Mouse (Mus musculus) kidney, postnatal 0 days (tissue): ENCODE results near the gene Cd207. TPM values are rescaled to one million over a fixed set of nuclear protein-coding genes. Genes with fewer than 3 reads are reported as not detected.

Experiments
- ATAC-seq: fragments of 200-750 bp; cut with Nextera tagmentation; replicated peaks from 2 replicates; pipeline ENCODE4 v1.8.0; 2017; ENCODE audit warnings: low read depth, moderate number of reproducible peaks, moderate TSS enrichment, moderate library complexity; ENCODE audit not compliant: low FRiP score
- DNase-seq: peaks from one replicate; pipeline ENCODE4 v3.0.0-alpha.2; 2016; ENCODE audit warnings: low spot score
- H3K27ac ChIP-seq: fragments of 300-500 bp; sonication (generic); 2 replicates; pipeline ENCODE4 v1.5.1; 2014; ENCODE audit warnings: mild to moderate bottlenecking
- H3K27me3 ChIP-seq: fragments of 300-500 bp; sonication (generic); 2 replicates; pipeline ENCODE4 v1.6.1; 2014; ENCODE audit warnings: low read length, mixed read lengths; ENCODE audit not compliant: insufficient read depth
- H3K36me3 ChIP-seq: fragments of 300-500 bp; sonication (generic); 2 replicates; pipeline ENCODE4 v1.6.1; 2014; ENCODE audit warnings: low read length, mixed read lengths; ENCODE audit not compliant: insufficient read depth
- H3K4me1 ChIP-seq: fragments of 300-500 bp; sonication (generic); replicated peaks from 2 replicates; pipeline ENCODE4 v1.6.1; 2014; ENCODE audit warnings: antibody characterized with exemption, low read length, mixed read lengths; ENCODE audit not compliant: insufficient read depth
- H3K4me2 ChIP-seq: fragments of 300-500 bp; sonication (generic); 2 replicates; pipeline ENCODE4 v1.6.1; 2014; ENCODE audit warnings: mild to moderate bottlenecking, low read length, moderate library complexity, mixed read lengths
- H3K4me3 ChIP-seq: fragments of 300-500 bp; sonication (generic); replicated peaks from 2 replicates; pipeline ENCODE4 v1.5.1; 2014; ENCODE audit warnings: low read depth, low read length
- H3K9ac ChIP-seq: fragments of 300-500 bp; sonication (generic); 2 replicates; pipeline ENCODE4 v1.6.1; 2014; ENCODE audit warnings: low read depth, low read length
- H3K9me3 ChIP-seq: fragments of 300-500 bp; sonication (generic); replicated peaks from 2 replicates; pipeline ENCODE4 v1.6.1; 2016; ENCODE audit warnings: low read length, inconsistent platforms, mixed read lengths
- CTCF ChIP-seq: IDR thresholded peaks from 2 replicates; pipeline ENCODE4 v1.5.1; 2016; ENCODE audit warnings: antibody characterized with exemption, low read depth, mild to moderate bottlenecking, moderate library complexity
- WGBS: fragments of 180-500 bp; shearing (Covaris S2); extraction: QIAGEN DNeasy Blood & Tissue Kit; methylation state at CpG from one replicate; pipeline ENCODE4 v1.1.7; 2014; 5-methylcytosine and 5-hydroxymethylcytosine counted together
- polyA plus RNA-seq: library from polyadenylated mRNA; unstranded; fragments of >200 nt; fragmentation: Nextera tagmentation; extraction: Ambion mirVana; gene quantifications from 2 replicates; pipeline ENCODE4 v1.2.1, GENCODE M21; 2015

Gene Cd207
- polyA plus RNA-seq, 1 experiment from 2014 or later = not detected

GRCm38 (mm10) chr6:83713271-83714136 is 35.8 kb upstream of the Cd207 start:
- ATAC-seq = no peak
- Histone ChIP-seq H3K4me3 (no peak overlapping the region), H3K9me3 (no peaks in the 10 kb centered on the region), H3K4me2 (no peak overlapping the region), H3K27me3 (peaks cover 97% of the 10 kb centered on the region), H3K36me3 (no peaks in the 10 kb centered on the region), H3K27ac (no peak overlapping the region), H3K4me1 (peaks cover 8% of the 10 kb centered on the region; the same call in 1 of the 2 replicates), H3K9ac (no peak overlapping the region)
- DNase-seq = no peak
- TF ChIP-seq CTCF = no peak
- 5% methylated on average over 12 of the region's 12 CpGs for WGBS

- Histone ChIP-seq H3K36me3 (no peaks in the 10 kb centered on the region), H3K4me2 (peak overlapping the region; percentile 62), H3K9me3 (no peaks in the 10 kb centered on the region), H3K4me3 (peak overlapping the region; percentile 35), H3K27ac (no peak overlapping the region), H3K4me1 (peaks cover 8% of the 10 kb centered on the region; the same call in 1 of the 2 replicates), H3K27me3 (peaks cover 97% of the 10 kb centered on the region), H3K9ac (no peak overlapping the region)
- ATAC-seq (no peak), DNase-seq (no peak)
- 3% methylated on average over 44 of the region's 45 CpGs for WGBS
- no peak for TF ChIP-seq CTCF
These were observed 34.2 kb upstream of the Cd207 start for GRCm38 (mm10) chr6:83711725-83712475.

- WGBS = under 1% methylated on average over 46 of the region's 46 CpGs
- H3K4me2 ChIP-seq = peak within 1 kb of the TSS; percentile 62
- ATAC-seq (peak; percentile 47), DNase-seq (peak; percentile 68)
- TF ChIP-seq CTCF = no peak
- H3K4me1 ChIP-seq = peaks cover 8% of the 10 kb centered on the region; the same call in 1 of the 2 replicates
- H3K27ac ChIP-seq = no peak within 1 kb of the TSS
- peak within 1 kb of the TSS; percentile 35 for H3K4me3 ChIP-seq
- no peaks in the 10 kb centered on the region for H3K36me3 ChIP-seq
- H3K27me3 ChIP-seq = peaks cover 97% of the 10 kb centered on the region
- no peaks in the 10 kb centered on the region for H3K9me3 ChIP-seq
- no peak within 1 kb of the TSS for H3K9ac ChIP-seq
These were observed 33.5 kb upstream of the Cd207 start, which contains the start of gene Vax2 for GRCm38 (mm10) chr6:83711067-83711675. Gene Vax2, plus strand, starts transcription at chr6:83711264.

- no peaks in the 10 kb centered on the region for H3K36me3 ChIP-seq
- under 1% methylated on average over 31 of the region's 32 CpGs for WGBS
- H3K4me2 ChIP-seq = peak overlapping the region; percentile 62
- no peak overlapping the region for H3K27ac ChIP-seq
- ATAC-seq (peak; percentile 13; the same call in 1 of the 2 replicates), DNase-seq (no peak)
- H3K27me3 ChIP-seq = peaks cover 97% of the 10 kb centered on the region
- TF ChIP-seq CTCF = no peak
- H3K4me3 ChIP-seq = peak overlapping the region; percentile 35
- peaks cover 8% of the 10 kb centered on the region; the same call in 1 of the 2 replicates for H3K4me1 ChIP-seq
- no peak overlapping the region for H3K9ac ChIP-seq
- H3K9me3 ChIP-seq = no peaks in the 10 kb centered on the region
These were observed 32.9 kb upstream of the Cd207 start for GRCm38 (mm10) chr6:83710361-83711066.

- Histone ChIP-seq H3K4me2 (no peak overlapping the region), H3K27ac (no peak overlapping the region), H3K9me3 (no peaks in the 10 kb centered on the region), H3K36me3 (no peaks in the 10 kb centered on the region), H3K9ac (no peak overlapping the region), H3K4me3 (no peak overlapping the region), H3K27me3 (peaks cover 99% of the 10 kb centered on the region), H3K4me1 (peaks cover 4% of the 10 kb centered on the region; the same call in 1 of the 2 replicates)
- ATAC-seq (no peak), DNase-seq (no peak)
- 2% methylated on average over 6 of the region's 6 CpGs for WGBS
- TF ChIP-seq CTCF = no peak
These were observed 30.3 kb upstream of the Cd207 start for GRCm38 (mm10) chr6:83707738-83708510.
